Mouse (Mus musculus) midbrain, embryonic 16.5 days (tissue): ENCODE results near the gene Cchcr1. TPM values are rescaled to one million over a fixed set of nuclear protein-coding genes. Genes with fewer than 3 reads are reported as not detected.
"Not testable (repeated sequence)": the region's sequence is repeated elsewhere in the genome, so short reads cannot be mapped to it uniquely, and the experiment has no call there.

Experiments
- ATAC-seq: fragments of 200-750 bp; cut with Nextera tagmentation; 2 replicates; pipeline ENCODE4 v1.8.0; 2017; ENCODE audit warnings: moderate TSS enrichment
- H3K27ac ChIP-seq: fragments of 300-500 bp; sonication (generic); 2 replicates; pipeline ENCODE4 v1.5.1; 2014; ENCODE audit warnings: mild to moderate bottlenecking, low read length, mixed read lengths
- H3K27me3 ChIP-seq: fragments of 300-500 bp; sonication (generic); 2 replicates; pipeline ENCODE4 v1.6.1; 2014; ENCODE audit warnings: low read depth, low read length, mixed read lengths; ENCODE audit not compliant: control insufficient read depth, insufficient read depth
- H3K36me3 ChIP-seq: fragments of 300-500 bp; sonication (generic); 2 replicates; pipeline ENCODE4 v1.6.1; 2014; ENCODE audit warnings: mild to moderate bottlenecking, low read length, moderate library complexity, mixed read lengths; ENCODE audit not compliant: control insufficient read depth, insufficient read depth
- H3K4me1 ChIP-seq: fragments of 300-500 bp; sonication (generic); 2 replicates; pipeline ENCODE4 v1.6.1; 2014; ENCODE audit warnings: mild to moderate bottlenecking, low read length, mixed read lengths; ENCODE audit not compliant: control insufficient read depth, insufficient read depth
- H3K4me2 ChIP-seq: fragments of 300-500 bp; sonication (generic); 2 replicates; pipeline ENCODE4 v1.6.1; 2014; ENCODE audit warnings: mild to moderate bottlenecking, low read length, mixed read lengths
- H3K4me3 ChIP-seq: fragments of 300-500 bp; sonication (generic); 2 replicates; pipeline ENCODE4 v1.5.1; 2014; ENCODE audit warnings: low read depth, mild to moderate bottlenecking, low read length, moderate library complexity, mixed read lengths
- H3K9ac ChIP-seq: fragments of 300-500 bp; sonication (generic); 2 replicates; pipeline ENCODE4 v1.6.1; 2014; ENCODE audit warnings: low read depth, low read length, mixed read lengths
- H3K9me3 ChIP-seq: fragments of 300-500 bp; sonication (generic); replicated peaks from 2 replicates; pipeline ENCODE4 v1.6.1; 2014; ENCODE audit warnings: mild to moderate bottlenecking, low read length, mixed read lengths; ENCODE audit not compliant: control insufficient read depth, poor library complexity, severe bottlenecking
- WGBS: fragments of 180-500 bp; shearing (Covaris S2); extraction: QIAGEN DNeasy Blood & Tissue Kit; methylation state at CpG from one replicate; pipeline ENCODE4 v1.1.7; 2014; 5-methylcytosine and 5-hydroxymethylcytosine counted together
- polyA plus RNA-seq: library from polyadenylated mRNA; unstranded; fragments of >200 nt; fragmentation: Nextera tagmentation; extraction: Ambion mirVana; gene quantifications from 2 replicates; pipeline ENCODE4 v1.2.1, GENCODE M21; 2015

The Cchcr1 gene
- polyA plus RNA-seq, 1 experiment from 2014 or later, result 3.7 TPM

GRCm38 (mm10) chr17:35497124-35497523, 19.8 kb upstream of the Cchcr1 start:
- no peak for ATAC-seq
- no peak overlapping the region for H3K4me3 ChIP-seq
- H3K4me2 ChIP-seq, result no peak overlapping the region
- H3K9ac ChIP-seq, result no peak overlapping the region
- no peak overlapping the region for H3K27ac ChIP-seq
- WGBS, result 94% methylated on average over 7 of the region's 7 CpGs
- no peaks in the 10 kb centered on the region for H3K27me3 ChIP-seq
- no peaks in the 10 kb centered on the region for H3K9me3 ChIP-seq
- no peaks in the 10 kb centered on the region for H3K36me3 ChIP-seq
- no peaks in the 10 kb centered on the region for H3K4me1 ChIP-seq

GRCm38 (mm10) chr17:35502226-35502625, 14.7 kb upstream of the Cchcr1 start:
- ATAC-seq, result no peak
- 9% methylated on average over 6 of the region's 6 CpGs for WGBS

GRCm38 (mm10) chr17:35502762-35503161, 14.1 kb upstream of the Cchcr1 start:
- H3K4me1 ChIP-seq, result no peaks in the 10 kb centered on the region
- H3K9me3 ChIP-seq, result no peaks in the 10 kb centered on the region
- H3K4me3 ChIP-seq, result no peak overlapping the region
- H3K36me3 ChIP-seq, result no peaks in the 10 kb centered on the region
- H3K9ac ChIP-seq, result no peak overlapping the region
- 48% methylated on average over 5 of the region's 5 CpGs for WGBS
- no peak for ATAC-seq
- peaks cover 22% of the 10 kb centered on the region for H3K27me3 ChIP-seq
- no peak overlapping the region for H3K27ac ChIP-seq
- no peak overlapping the region for H3K4me2 ChIP-seq

More at GRCm38 (mm10) chr17:35502226-35502625, 14.7 kb upstream of the Cchcr1 start:
- Histone ChIP-seq H3K27ac (no peak overlapping the region), H3K27me3 (peaks cover 18% of the 10 kb centered on the region), H3K9me3 (no peaks in the 10 kb centered on the region), H3K4me3 (no peak overlapping the region), H3K4me2 (no peak overlapping the region), H3K9ac (no peak overlapping the region), H3K4me1 (no peaks in the 10 kb centered on the region), H3K36me3 (no peaks in the 10 kb centered on the region)

GRCm38 (mm10) chr17:35503849-35504248, 13.1 kb upstream of the Cchcr1 start:
- WGBS, result 26% methylated on average over 5 of the region's 5 CpGs
- Histone ChIP-seq H3K27ac (no peak overlapping the region), H3K4me3 (no peak overlapping the region), H3K9me3 (no peaks in the 10 kb centered on the region), H3K4me2 (no peak overlapping the region), H3K36me3 (no peaks in the 10 kb centered on the region), H3K9ac (no peak overlapping the region), H3K4me1 (no peaks in the 10 kb centered on the region), H3K27me3 (peaks cover 25% of the 10 kb centered on the region)
- no peak for ATAC-seq

GRCm38 (mm10) chr17:35504628-35505481, 12.0 kb upstream of the Cchcr1 start:
- H3K4me1 ChIP-seq, result no peaks in the 10 kb centered on the region
- peaks cover 25% of the 10 kb centered on the region for H3K27me3 ChIP-seq
- H3K4me2 ChIP-seq, result no peak overlapping the region
- ATAC-seq, result no peak
- H3K9me3 ChIP-seq, result no peaks in the 10 kb centered on the region
- WGBS, result 10% methylated on average over 8 of the region's 8 CpGs
- H3K27ac ChIP-seq, result no peak overlapping the region
- no peak overlapping the region for H3K9ac ChIP-seq
- no peak overlapping the region for H3K4me3 ChIP-seq
- H3K36me3 ChIP-seq, result no peaks in the 10 kb centered on the region

GRCm38 (mm10) chr17:35505776-35506175, 11.1 kb upstream of the Cchcr1 start, which contains the start of gene Pou5f1:
Pou5f1 (plus strand) TSS chr17:35506018.
- H3K4me2 ChIP-seq, result no peak within 1 kb of the TSS
- peaks cover 25% of the 10 kb centered on the region for H3K27me3 ChIP-seq
- no peaks in the 10 kb centered on the region for H3K9me3 ChIP-seq
- no peak within 1 kb of the TSS for H3K4me3 ChIP-seq
- ATAC-seq, result no peak
- no peaks in the 10 kb centered on the region for H3K4me1 ChIP-seq
- H3K36me3 ChIP-seq, result no peaks in the 10 kb centered on the region
- WGBS, result 31% methylated on average over 13 of the region's 13 CpGs
- no peak within 1 kb of the TSS for H3K9ac ChIP-seq
- H3K27ac ChIP-seq, result no peak within 1 kb of the TSS

- no peak overlapping the region for H3K4me2 ChIP-seq
- WGBS, result 10% methylated on average over 10 of the region's 10 CpGs
Observed at GRCm38 (mm10) chr17:35506881-35507280, 10.0 kb upstream of the Cchcr1 start.

GRCm38 (mm10) chr17:35507556-35508260, 9.2 kb upstream of the Cchcr1 start:
- WGBS, result 23% methylated on average over 13 of the region's 13 CpGs
- H3K4me3 ChIP-seq, result no peak overlapping the region
- no peak overlapping the region for H3K27ac ChIP-seq
- no peak overlapping the region for H3K4me2 ChIP-seq
- H3K36me3 ChIP-seq, result no peaks in the 10 kb centered on the region
- no peaks in the 10 kb centered on the region for H3K4me1 ChIP-seq
- H3K27me3 ChIP-seq, result peaks cover 25% of the 10 kb centered on the region
- no peaks in the 10 kb centered on the region for H3K9me3 ChIP-seq
- no peak overlapping the region for H3K9ac ChIP-seq
- no peak for ATAC-seq

More at GRCm38 (mm10) chr17:35506881-35507280, 10.0 kb upstream of the Cchcr1 start:
- Histone ChIP-seq H3K36me3 (no peaks in the 10 kb centered on the region), H3K4me3 (no peak overlapping the region), H3K27ac (no peak overlapping the region), H3K9me3 (no peaks in the 10 kb centered on the region), H3K27me3 (peaks cover 25% of the 10 kb centered on the region), H3K4me1 (no peaks in the 10 kb centered on the region), H3K9ac (no peak overlapping the region)
- no peak for ATAC-seq

GRCm38 (mm10) chr17:35508279-35508678, 8.6 kb upstream of the Cchcr1 start:
- not testable (repeated sequence) for ATAC-seq, H3K36me3 ChIP-seq, H3K4me1 ChIP-seq, H3K9me3 ChIP-seq, H3K4me2 ChIP-seq, H3K9ac ChIP-seq, H3K4me3 ChIP-seq, H3K27ac ChIP-seq
- H3K27me3 ChIP-seq, result peaks cover 25% of the 10 kb centered on the region
- 56% methylated on average over 3 of the region's 5 CpGs for WGBS
